Mouse (Mus musculus): ENCODE data around the gene Tmem119.
A peak's percentile ranks its signal among the peaks of the same experiment; 100 is the strongest.
"Not testable (repeated sequence)": the region's sequence is repeated elsewhere in the genome, so short reads cannot be mapped to it uniquely, and the experiment has no call there.

Gene Tmem119

DNA sequence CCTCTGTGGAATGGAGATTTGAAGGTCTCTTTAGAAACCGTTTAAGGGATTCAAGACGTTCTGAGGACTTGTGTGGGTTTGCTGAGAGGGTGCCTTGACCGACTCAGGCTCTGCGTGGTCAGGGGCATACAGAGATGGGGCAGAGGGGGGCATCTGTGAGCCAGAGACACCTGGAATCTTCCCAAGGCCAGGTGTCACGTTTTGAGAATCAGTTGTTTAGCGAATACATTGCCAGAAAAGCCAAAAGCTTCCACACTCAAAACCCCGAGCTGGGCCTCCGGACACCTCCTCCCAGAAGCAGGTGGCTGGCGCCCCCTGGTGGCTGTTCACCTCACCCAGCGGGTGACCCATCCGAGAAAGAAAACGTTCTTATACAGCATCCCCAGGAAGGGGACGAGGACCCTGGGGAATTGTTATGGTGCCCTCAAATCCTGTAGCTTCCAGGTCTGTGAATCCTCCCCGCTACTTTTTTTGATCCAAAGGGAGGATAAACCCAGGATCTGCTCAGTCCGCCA lies 15.4 kb upstream of the Tmem119 start:
- DNase-seq, result peak; percentile 57

DNA sequence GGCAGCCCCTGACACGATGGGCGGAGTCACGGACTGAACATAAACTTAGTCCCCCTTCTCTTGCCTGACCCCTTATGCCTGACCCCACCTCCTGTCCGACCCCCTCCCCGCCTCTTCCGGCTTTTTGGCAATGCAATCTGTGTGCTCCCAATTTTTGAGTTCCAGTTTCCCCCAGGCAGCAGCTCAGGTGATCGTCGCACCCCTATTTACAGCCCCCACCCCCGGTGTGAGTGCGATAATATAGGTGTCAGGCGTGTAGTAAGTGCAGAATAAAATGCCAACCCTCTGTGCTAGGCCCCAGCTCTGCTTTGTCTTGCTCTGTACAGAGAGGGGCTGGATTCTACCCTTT lies 14.7 kb upstream of the Tmem119 start:
- no peak for DNase-seq

DNA sequence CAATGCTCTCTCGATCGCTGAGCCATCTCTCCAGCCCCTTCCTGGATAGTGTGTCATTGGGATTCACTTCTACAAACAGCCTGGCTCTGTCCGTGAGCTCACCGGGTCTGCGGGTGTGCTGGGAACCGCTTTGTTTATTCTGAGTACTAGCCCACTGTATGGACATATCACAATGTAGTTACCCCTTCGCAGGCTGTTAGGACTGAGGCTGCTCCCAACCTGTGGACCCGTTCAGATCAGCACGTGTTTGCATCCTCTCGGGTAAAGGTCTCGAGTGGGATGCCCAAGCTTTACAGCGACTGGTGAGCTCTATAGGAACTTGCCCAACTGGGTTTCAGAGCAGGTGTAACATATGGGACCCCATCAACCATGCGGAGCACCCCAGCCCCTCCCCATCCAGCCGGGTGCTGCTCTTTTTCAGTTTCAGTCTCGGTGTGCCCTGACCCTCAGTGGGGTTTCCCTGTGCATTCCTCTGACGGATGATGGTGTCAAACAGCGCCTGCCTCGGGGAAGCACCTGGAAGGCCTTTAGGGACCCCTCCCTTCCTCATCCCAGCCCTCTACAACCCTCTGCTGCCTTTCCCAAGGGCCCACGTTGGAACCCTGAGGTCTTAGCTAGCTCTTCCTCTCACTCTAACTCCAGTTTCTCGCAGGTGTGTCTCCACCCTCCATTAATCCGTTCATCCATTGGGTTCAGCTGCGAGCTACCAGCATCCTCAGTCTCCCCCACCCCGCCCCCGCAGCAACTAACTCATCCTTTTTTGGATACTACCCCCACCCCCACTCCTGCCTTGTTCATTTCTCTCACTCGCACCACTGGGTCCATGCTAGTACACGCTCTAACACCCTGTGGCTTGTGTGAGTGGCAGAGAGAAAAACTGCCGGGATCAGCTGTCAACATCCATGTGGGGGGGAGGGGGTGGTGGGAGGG lies 14.1 kb upstream of the Tmem119 start:
- DNase-seq, result no peak

DNA sequence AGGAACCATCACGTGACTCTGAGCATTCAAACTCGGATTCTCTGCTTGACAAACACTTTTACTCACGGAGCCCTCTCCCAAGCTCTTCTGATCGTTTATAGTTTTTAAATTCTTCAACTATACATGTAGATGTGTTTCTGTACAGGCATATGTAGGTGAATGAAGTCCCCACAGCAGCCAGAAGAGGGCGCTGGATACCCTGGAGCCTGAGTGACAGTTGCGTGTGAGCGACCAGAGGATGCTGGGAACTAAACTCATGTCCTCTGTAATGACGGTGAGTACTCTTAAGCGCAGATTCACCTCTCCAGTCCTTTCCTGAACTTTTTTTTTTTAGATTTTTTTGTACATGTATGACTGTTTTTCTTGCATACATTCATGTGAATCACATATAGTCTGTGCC lies 13.3 kb upstream of the Tmem119 start:
- DNase-seq, result no peak

DNA sequence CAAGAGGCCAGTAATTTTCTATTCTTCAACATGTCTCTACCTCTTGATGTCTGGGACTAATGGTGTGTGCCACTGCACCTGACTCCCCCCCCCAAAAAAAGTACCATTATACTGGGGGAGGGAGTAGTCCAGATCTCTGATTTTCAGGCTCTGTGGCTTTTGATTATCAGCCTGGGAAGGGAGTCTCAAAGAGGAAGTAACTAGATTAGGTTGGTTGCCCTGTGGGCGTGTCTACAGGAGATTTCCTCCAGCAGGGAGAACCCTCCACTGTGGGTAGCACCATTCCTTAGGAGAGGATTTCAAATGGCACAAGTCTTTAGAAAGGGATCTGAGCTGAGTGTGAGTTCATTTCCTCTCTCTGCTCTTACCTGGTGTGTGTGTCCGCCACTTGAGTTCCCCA lies 12.3 kb upstream of the Tmem119 start:
- no peak for DNase-seq

DNA sequence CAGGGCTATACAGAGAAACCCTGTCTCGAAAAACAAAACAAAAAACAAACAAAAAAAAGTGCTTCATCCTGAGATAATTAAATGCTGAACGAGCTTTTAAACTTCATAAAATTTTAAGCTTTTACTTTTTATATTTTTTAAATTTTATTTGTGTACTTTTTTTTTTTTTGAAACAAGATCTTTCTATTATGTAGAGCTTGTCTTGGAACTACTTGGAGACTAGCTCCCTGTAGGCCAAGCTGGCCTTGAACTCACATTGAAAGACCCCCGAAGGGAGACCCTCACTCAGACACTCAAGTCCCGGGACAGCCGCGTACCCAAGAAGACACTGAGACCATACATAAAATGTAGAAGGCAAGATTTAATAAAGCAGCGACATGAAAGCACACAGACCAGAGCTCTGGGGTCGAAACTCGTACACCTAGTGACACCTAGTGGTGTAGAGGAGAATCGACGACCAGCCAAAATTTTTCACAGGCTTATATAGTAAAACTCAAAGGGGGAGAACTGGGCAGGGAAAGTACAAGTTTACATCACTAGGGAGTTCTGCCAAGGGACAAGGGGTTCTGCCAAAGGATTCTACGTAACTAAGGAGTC lies 11.6 kb upstream of the Tmem119 start:
- not testable (repeated sequence) for DNase-seq

DNA sequence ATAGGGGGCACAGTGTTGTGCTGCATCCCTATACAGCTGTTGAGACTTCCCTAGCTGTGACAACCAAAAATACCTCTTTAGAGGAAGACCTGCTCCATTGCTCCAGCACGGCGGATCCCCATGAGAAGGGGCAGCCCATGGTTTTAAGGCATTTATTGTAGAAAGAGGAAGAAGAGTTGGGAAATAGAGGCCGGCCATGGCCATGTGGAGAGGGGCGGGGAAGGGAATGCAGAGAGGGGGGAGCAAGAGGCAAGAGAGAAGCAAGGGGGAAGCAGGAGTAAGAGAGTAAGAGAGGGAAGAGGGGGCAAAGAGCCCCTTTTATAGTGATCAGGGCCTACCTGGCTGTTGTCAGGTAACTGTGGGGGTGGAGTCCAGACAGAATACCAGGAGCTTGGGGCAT lies 9.8 kb upstream of the Tmem119 start:
- no peak for DNase-seq

DNA sequence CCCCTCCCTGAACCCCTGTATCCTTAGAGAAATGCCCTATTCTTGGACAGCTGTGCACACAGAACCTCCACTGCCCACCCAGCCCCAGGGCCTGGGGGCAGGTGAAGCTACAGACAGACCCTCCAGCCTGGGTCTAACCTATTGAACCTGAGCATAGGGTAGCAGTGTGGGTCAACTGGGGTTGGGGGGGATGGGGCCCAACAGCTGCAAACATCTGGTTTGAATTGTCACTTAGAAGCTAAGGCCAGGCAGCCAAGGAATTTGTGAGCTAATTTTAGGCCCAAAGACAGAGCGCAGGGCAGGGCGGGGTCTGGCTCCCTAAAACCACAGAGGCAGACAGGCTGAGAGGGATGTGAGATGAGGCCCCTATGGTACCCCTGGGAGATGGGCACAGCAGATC lies 7.9 kb upstream of the Tmem119 start:
- DNase-seq, result no peak

DNA sequence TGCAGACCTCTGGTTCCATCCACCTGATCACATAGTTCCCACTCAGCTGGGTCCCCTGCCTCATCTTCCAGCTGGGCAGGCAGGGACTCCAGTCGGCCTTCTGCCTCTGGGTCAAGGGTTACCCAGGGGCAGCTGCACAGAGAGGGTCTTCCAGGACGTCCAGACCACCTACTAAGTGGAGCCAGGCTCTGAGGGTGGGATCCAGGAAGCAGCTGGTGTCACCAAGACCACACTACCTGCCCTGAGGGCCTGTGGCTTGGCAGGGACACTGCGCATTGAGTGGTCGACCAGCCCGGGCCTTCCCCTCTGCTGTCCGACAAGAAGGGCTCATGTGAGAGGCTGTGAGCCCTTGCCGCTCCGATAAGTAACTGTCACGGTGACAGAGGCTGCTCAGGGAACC lies 7.4 kb upstream of the Tmem119 start:
- no peak for DNase-seq

DNA sequence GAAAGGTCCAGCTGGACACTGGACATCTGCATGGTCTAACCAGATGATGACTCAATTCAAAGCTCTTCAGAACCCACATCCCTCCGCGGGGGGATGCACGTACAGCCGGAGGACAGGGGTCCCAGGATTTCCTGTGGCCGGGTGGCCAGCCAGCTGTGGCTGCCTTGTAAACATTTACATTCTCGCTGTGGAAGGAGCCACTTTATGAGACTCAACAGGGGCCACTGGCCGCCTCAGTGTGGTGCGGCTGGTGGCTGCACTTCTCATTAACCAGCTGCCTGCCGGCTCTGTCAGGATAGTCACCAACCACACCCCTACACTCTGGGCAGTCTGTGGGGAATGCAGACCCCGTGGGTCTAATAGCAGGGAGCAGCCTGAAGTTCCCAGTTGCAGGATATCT lies 6.1 kb upstream of the Tmem119 start:
- no peak for DNase-seq

DNA sequence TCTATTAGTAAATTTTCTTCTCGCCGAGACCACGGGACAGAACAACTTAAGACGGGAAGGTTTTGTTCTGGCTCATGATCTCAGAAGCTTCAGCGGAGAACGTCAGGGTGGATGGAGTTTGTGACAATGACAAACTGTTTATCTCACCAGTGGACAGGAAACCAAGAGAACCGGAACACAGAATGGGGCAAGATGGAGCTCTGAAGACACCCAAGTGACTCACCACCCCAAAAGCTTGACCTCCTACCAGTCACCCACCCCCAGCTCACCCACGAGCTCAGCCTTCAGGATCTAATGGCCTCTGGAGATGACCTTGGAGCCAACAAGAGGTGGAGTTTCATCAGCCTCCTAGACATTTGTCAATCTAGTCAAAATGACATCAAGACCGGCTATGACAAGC lies 5.0 kb upstream of the Tmem119 start:
- DNase-seq, result no peak

DNA sequence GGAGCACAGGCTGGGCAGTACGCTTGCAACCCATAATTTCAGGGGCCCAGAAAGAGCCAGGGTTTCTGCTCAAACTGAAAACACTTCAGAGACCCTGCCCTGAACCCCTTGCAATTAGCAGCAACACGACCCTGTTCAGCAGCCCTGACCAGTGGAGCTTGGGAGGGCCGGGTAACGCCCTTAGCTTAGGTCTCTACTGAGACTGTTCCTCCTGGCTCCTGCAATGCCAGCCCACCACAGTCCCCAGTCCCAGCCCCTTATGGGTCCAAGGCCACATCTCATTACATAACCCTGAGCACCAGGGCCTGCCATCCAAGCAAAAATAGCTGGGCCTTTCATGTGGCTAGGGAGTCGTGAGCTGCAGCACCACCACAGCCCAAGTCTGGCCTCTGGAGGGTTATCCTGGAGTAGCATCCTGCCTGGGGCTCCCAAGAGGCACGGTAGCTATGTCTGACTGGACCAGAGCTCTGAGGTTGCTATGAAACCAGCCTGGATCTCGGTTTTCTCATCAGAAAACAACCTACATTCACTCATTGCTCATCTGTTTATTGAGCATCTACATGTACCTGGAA lies 4.2 kb upstream of the Tmem119 start:
- DNase-seq, result no peak

DNA sequence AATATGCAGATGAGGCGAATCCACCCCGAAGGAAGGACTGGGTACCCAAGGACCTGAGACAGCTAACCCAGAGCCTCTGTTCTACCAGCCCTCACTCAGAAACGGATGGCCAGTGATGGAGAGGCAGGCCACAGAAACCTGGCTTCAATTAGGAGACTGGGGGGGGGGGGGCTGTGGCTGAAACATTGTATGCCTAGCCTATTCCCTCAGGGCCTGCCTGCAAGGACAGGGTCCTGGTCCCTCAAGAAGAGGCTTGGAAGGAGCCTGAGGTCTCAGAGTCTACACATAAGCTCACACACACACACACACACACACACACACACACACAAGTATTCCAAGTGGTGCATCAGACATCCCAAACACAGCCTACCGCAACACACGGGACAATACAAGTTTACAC lies 625 bp downstream of the Tmem119 start:
- DNase-seq, result no peak

DNA sequence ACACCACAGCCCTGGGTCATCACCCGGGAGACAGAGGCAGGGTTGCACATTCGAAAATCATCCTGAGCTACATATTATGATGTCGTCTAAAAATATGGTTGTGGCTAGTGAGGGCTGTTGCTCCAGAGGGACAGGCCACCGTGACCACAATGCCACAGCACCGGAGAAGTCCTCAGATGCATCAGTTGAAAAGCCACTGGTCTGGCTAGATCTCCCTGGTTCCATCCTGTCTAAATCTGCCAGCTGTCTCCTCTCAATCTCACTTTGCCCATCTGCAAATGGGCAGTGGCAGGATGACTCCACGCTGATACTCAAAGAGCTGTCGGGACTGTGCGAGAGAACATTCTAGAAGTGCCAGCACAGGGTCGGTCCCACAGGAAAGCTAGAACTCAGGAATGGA lies 1.8 kb downstream of the Tmem119 start:
- DNase-seq, result no peak

DNA sequence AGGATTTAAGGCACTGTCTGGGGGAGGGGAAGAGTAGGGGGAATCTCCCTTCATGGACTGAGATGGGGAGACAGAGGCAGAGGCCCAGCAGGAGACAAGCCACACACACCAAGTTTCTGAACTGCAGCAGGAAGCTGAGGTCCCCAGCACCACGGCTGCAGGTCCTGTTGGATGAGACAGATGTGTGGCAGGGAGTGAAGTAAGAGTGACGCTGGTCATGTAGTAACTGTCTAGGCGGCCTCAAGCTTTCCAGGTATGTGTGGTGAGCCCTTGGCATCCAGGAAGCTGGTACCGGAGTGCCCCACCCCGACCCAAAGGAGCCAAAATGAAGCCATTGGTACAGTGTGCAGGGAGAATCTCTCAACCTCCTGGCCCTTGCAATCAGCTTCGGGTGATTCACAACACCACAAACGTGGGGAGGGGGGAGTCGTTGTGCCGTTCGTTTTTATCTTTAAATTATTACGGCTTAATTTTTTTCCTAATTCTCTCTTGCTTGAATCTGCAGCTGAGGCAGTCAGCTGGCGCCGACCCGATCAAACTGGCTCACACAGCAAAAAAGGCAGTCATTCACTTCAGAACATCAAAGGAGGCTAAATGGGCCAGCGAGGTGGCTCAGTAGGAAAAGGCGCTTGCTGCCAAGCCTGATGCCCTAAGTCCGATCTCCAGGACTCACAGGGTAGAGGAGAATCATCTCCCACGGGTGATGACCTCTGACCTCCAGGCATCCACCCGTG lies 3.0 kb downstream of the Tmem119 start:
- DNase-seq, result no peak

DNA sequence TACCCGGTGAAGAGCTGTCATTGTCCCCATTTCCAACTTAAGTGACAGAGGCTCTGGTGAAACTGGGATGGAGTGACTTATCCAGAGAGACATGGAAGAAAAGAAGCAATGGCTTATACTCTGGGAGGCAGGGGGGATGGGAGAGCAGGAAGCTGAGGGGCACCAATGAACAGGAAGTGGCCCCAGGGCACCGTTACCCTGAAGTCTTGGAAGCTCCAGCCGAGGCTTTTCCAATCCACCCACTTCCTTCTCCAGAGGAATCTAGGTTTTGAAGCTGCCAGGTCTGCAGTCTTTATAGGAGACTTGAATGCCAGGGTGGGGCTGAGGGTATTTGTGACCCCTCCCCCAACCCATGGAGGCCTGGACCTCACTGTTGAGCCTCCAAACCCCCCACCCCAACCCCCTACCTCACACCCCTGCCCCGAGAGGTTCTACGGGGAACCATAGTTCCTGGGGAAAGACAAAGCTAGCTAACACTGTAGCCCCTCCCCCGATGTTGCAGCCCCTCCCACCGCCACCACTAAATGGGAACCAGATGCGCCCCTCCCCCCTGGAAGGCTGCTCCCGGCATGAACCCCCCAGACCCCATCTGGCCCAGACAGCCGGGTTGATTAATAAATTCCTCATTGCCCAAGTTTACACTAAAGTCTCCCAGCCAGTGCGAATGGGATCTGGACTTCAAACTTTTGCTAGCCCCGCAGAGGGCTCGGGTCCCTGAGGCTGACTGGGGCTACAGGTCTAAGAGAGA lies 3.7 kb downstream of the Tmem119 start:
- DNase-seq, result no peak

DNA sequence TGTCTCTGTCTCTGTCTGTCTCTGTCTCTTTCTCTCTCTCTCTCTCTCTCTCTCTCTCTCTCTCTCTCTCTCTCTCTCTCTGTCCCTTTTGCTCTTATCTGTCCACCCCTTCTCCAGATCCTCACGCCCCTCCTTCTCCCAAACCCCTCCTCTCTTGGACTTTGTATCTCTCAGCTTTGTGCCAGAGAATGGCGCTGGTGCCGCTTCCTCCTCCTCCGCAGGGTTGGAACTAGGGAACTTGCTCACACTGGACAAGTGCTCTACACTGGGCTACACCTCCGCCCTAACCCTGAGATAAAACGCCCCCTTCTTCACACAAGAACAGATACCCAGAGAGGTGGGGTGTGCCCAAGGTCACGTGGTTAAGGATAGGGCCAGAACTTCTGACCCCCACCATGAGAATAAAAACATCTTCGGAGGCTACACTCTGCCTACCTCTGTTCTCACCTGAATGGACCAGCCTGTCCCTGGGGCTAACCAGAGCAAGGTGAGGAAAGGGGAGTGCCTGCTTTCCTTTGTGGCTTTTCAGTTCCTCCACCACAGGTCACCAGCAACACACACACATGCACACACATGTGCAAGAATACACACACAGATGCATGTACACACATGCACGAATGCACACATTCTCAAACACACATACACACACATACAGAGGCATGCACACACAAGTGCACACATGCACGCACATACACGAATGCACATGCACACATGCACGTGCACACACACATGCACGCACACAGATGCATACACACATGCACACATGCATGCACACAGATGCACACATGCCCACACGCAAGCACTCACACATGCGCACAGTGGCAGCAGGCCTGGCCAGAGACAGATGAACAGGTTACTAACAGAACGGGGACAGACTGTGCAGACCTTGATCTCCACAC lies 8.9 kb downstream of the Tmem119 start:
- no peak for DNase-seq

DNA sequence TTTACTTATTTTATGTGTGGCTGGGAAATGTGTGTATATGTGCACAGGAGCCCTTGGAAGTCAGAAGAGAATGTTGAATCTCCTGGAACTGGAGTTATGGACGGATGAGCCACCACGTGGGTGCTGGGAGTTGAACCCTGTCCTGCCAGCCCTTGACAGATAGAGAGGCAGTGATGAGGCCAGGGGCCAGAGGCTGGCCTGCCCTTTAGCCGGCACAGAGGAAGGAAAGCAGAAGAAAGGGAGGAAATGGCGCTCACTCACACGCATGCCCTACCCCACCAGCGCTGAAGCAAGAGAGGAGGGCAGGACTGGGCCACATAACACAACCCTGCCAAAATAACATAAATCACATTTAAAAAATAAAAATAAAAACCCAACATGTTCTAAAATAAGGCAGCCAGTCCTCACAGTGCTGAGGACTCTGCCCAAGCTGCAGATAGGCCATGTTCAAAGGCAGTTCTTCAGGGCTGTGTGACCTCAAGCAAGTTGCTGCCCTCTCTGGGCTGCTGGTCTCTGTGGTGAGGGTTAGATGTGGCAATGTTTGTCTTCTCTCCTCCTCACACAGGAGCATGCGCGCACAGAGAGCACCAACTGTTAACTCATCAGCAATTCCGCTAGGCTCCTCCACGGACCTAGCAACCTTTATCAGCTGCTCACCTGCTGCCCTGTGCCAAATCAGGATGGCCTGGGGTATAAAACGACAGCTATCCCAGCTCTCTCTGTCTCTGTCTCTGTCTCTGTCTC lies 9.7 kb downstream of the Tmem119 start:
- DNase-seq, result no peak

DNA sequence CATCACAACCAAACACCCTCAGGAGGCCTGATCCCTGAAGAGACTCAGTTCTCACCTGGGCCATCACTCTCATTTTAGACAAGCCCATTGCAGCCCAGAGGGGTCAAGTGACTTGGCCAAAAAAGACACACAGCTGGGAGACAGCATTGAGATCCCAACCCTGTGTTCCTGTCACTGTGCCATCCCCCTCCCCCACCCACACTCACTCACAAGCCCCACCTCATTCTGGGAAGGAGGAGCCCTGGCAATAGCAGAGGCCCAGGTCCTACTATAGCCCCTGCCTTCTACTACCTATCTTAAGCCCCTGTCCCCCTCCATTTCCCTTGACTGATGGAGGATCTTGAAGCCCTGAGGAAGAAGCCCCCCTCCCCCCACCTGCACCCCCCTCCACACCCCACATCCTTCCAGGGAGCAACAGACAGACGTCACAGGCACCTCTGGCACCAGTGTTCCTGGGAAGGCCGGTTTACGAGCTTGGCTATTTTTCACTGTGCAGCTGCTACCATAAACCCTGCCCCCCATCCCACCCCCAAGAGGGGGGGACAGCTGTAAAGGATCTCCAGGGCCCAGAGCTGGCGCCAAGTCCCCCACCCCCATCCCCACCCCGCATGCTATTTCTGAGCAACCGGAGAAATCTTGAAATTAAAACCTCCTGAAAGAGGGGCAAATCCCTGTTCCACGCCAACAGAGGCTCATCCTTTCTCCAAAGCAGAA lies 11.1 kb downstream of the Tmem119 start:
- DNase-seq, result no peak

DNA sequence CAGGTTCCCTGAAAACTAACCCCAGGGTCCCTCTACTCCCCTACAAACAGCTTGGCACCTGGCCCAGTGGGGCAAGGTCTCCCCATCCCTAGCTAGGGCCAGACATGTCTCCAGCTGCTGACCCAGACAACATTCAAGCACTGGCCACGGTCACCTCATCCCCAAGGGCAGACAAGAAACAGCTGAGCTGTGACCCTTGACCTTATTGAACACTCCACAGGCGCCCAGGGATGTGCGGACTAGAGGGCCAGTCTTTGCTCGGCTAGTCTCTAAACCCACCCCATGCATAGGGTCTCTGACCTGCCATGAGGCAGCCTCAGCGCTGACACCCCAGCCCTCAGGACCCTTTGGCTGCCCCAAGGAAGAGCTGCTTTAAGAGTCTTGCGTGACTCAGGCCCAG lies 11.7 kb downstream of the Tmem119 start:
- DNase-seq, result no peak

All from cerebellum, adult 11 months (tissue).